In the genomic region with DNA sequence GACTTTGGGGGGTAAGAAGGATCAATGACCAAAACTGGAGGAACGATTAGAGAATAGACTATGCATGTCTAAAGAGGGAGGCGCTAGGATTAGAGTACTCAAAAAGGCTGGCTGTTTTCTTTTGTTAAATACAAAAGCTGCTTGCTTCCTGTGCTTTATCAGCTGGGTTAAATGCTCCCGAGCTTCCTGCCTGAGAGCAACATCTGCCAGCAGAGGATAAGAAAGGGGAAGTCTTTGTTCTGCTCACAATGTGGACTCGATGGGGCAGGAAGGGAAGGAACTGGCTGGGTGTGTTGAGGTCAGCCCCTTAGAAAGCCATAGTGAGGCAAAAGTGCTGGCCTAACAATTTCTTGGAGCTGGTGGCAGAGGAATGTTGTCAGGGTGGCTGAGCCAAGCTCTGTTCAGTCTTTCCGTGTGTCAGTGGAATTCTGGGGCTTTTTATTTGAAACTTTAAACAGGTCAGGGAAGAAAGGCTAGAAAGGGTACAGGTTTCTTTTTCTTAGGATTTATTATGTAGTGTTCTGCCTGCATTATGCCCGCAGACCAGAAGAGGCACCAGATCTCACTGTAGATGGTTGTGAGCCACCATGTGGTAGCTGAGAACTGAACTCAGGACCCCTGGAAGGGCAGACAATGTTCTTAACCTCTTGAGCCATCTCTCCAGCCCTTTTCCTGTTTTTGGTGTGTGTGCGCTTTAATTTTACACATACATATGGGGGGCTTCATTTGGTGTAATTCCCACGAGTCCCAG, we compare ENCODE assay signal across 7 mouse cellular contexts. TPM values are rescaled to one million over a fixed set of nuclear protein-coding genes. Genes with fewer than 3 reads are reported as not detected.
DNase-seq lines count a peak whose midpoint lies in the region; ATAC-seq and TF ChIP-seq lines count a peak whose summit lies in the region.

No protein-coding gene starts in this region.

- CTCF ChIA-PET in Patski (lab: Charles Lee) = interaction anchor here (0.9 to 1.3 kb wide), 4 partner anchors 12 to 31 kb away, joined by 3 to 6 read pairs (median 4); no protein-coding TSS in a partner anchor

- in situ Hi-C loops in Patski (cut with MboI; ENCODE audit: low pct_unique_long_range_greater_than_20kb) = no loop called here

- POLR2A ChIA-PET in Patski (lab: Charles Lee) = interaction anchor here (0.6 to 1.2 kb wide), 4 partner anchors 9 to 25 kb away, joined by 3 to 10 read pairs (median 4); no protein-coding TSS in a partner anchor

- H3K9me3 ChIP-seq in E14TG2a.4 (ENCODE audit: low read length) = no peaks in the 10 kb centered on the region
- H3K9me3 ChIP-seq in forebrain, embryonic 14.5 days (replicated peaks; ENCODE audit: control insufficient read depth, low read length) = no peaks in the 10 kb centered on the region
- no peaks in the 10 kb centered on the region for H3K9me3 ChIP-seq in hindbrain, embryonic 16.5 days (ENCODE audit: control insufficient read depth, low read length)
- no peaks in the 10 kb centered on the region for H3K9me3 ChIP-seq in lung, embryonic 15.5 days

- no peak overlapping the region for H3K9ac ChIP-seq in forebrain, embryonic 14.5 days (ENCODE audit: low read length)
- no peak overlapping the region for H3K9ac ChIP-seq in hindbrain, embryonic 16.5 days (ENCODE audit: low read depth, low read length)
- H3K9ac ChIP-seq in lung, embryonic 15.5 days = no peak overlapping the region

- peaks cover 83% of the 10 kb centered on the region for H3K36me3 ChIP-seq in E14TG2a.4 (ENCODE audit: insufficient read depth, low read length)
- peaks cover 86% of the 10 kb centered on the region for H3K36me3 ChIP-seq in forebrain, embryonic 14.5 days (ENCODE audit: control insufficient read depth, insufficient read depth, low read length)
- H3K36me3 ChIP-seq in hindbrain, embryonic 16.5 days (ENCODE audit: control insufficient read depth, insufficient read depth, low read length) = peaks cover 22% of the 10 kb centered on the region
- H3K36me3 ChIP-seq in lung, embryonic 15.5 days = peaks cover 83% of the 10 kb centered on the region

- peaks cover 89% of the 10 kb centered on the region for H3K4me1 ChIP-seq in E14TG2a.4 (replicated peaks; ENCODE audit: low read depth, low read length)
- H3K4me1 ChIP-seq in forebrain, embryonic 14.5 days (ENCODE audit: control insufficient read depth, insufficient read depth, low read length) = peaks cover 4% of the 10 kb centered on the region; the same call in 1 of the 2 replicates
- H3K4me1 ChIP-seq in hindbrain, embryonic 16.5 days (ENCODE audit: control insufficient read depth, insufficient read depth, low read depth, low read length) = no peaks in the 10 kb centered on the region
- H3K4me1 ChIP-seq in lung, embryonic 15.5 days = no peaks in the 10 kb centered on the region

- H3K27ac ChIP-seq in forebrain, embryonic 14.5 days (ENCODE audit: low read depth, low read length) = peak overlapping the region; percentile 21; the same call in 1 of the 2 replicates
- peak overlapping the region; percentile 52 for H3K27ac ChIP-seq in hindbrain, embryonic 16.5 days (ENCODE audit: low read depth, low read length)
- peak overlapping the region; percentile 84 for H3K27ac ChIP-seq in lung, embryonic 15.5 days

- no peak overlapping the region for H3K4me2 ChIP-seq in forebrain, embryonic 14.5 days (ENCODE audit: low read length)
- no peak overlapping the region for H3K4me2 ChIP-seq in hindbrain, embryonic 16.5 days (ENCODE audit: low read length)
- no peak overlapping the region for H3K4me2 ChIP-seq in lung, embryonic 15.5 days

- TF ChIP-seq CTCF in E14TG2a.4 (conservative IDR thresholded peaks at IDR 0.05; ENCODE audit: low read length) = peak; percentile 31
- TF ChIP-seq CTCF in Patski (IDR thresholded peaks at IDR 0.05) = peak; percentile 34

- H3K27me3 ChIP-seq in E14TG2a.4 (ENCODE audit: insufficient read depth, low read length) (no peaks in the 10 kb centered on the region), Patski (no peaks in the 10 kb centered on the region)
- H3K27me3 ChIP-seq in forebrain, embryonic 14.5 days (replicated peaks; ENCODE audit: control insufficient read depth, insufficient read depth, low read length) = no peaks in the 10 kb centered on the region
- H3K27me3 ChIP-seq in hindbrain, embryonic 16.5 days (replicated peaks; ENCODE audit: control insufficient read depth, insufficient read depth, low read length) = no peaks in the 10 kb centered on the region
- no peaks in the 10 kb centered on the region for H3K27me3 ChIP-seq in lung, embryonic 15.5 days

- H3K4me3 ChIP-seq in E14TG2a.4 (replicated peaks; ENCODE audit: low read length) = peak overlapping the region; percentile 17; the same call in 1 of the 2 replicates
- no peak overlapping the region for H3K4me3 ChIP-seq in forebrain, embryonic 14.5 days (ENCODE audit: low read depth, low read length)
- no peak overlapping the region for H3K4me3 ChIP-seq in hindbrain, embryonic 16.5 days (ENCODE audit: low read length)
- no peak overlapping the region for H3K4me3 ChIP-seq in lung, embryonic 15.5 days

- ATAC-seq in Patski = no peak
- ATAC-seq in forebrain, embryonic 14.5 days = peak; percentile 29; the same call in 1 of the 2 replicates
- ATAC-seq in hindbrain, embryonic 16.5 days = peak; percentile 27; the same call in 1 of the 2 replicates
- ATAC-seq in lung, embryonic 15.5 days (ENCODE audit: borderline replicate concordance, extremely low read depth, low FRiP score, low TSS enrichment) = peak; percentile 78
- no peak for ATAC-seq in erythroid progenitor cell, adult 5-6 weeks (replicated peaks; ENCODE audit: low FRiP score, poor library complexity, severe bottlenecking)

- WGBS in forebrain, embryonic 14.5 days = 37% methylated on average over 8 of the region's 8 CpGs
- 40% methylated on average over 8 of the region's 8 CpGs for WGBS in hindbrain, embryonic 16.5 days
- 55% methylated on average over 8 of the region's 8 CpGs for WGBS in lung, embryonic 15.5 days

- DNase-seq in Patski (ENCODE audit: low read depth, low spot score) = no peak
- no peak for DNase-seq in forebrain, embryonic 14.5 days (ENCODE audit: low spot score)
- peak; percentile 70 for DNase-seq in skeletal muscle tissue, adult 2 months (ENCODE audit: low read depth, low spot score)

RNA-seq across cellular contexts. Expression of a gene that starts 17.9 kb away (rescaled TPM):
- polyA plus RNA-seq in Patski (2021) = 31.5 TPM
- polyA plus RNA-seq in forebrain, embryonic 14.5 days (2014; fragmentation: Nextera tagmentation; extraction: Ambion mirVana) = 24.9 and 27.9 TPM in 2 replicates
- polyA plus RNA-seq in hindbrain, embryonic 16.5 days (2015; fragmentation: Nextera tagmentation; extraction: Ambion mirVana) = 25.8 and 29.1 TPM in 2 replicates
- 34.8 and 37.6 TPM in 2 replicates for polyA plus RNA-seq in lung, embryonic 15.5 days (2015; fragmentation: Nextera tagmentation; extraction: Ambion mirVana)
- total RNA-seq in erythroid progenitor cell, adult 5-6 weeks (2015; ENCODE audit: low replicate concordance) = 3.6 and 6.3 TPM in 2 replicates
- 3.3 and 4.7 TPM in 2 replicates for total RNA-seq in erythroid progenitor cell, adult 5-6 weeks (2017; ENCODE audit: low replicate concordance)

RNA-seq across cellular contexts. Expression of a gene that starts 30.1 kb away (rescaled TPM):
- polyA plus RNA-seq in Patski (2021) = 174 TPM
- 230 and 259 TPM in 2 replicates for polyA plus RNA-seq in forebrain, embryonic 14.5 days (2014; fragmentation: Nextera tagmentation; extraction: Ambion mirVana)
- 288 and 320 TPM in 2 replicates for polyA plus RNA-seq in hindbrain, embryonic 16.5 days (2015; fragmentation: Nextera tagmentation; extraction: Ambion mirVana)
- polyA plus RNA-seq in lung, embryonic 15.5 days (2015; fragmentation: Nextera tagmentation; extraction: Ambion mirVana) = 274 and 283 TPM in 2 replicates
- 86.1 and 103 TPM in 2 replicates for total RNA-seq in erythroid progenitor cell, adult 5-6 weeks (2015; ENCODE audit: low replicate concordance)
- total RNA-seq in erythroid progenitor cell, adult 5-6 weeks (2017; ENCODE audit: low replicate concordance) = 40.2 and 60.6 TPM in 2 replicates

Comparison
In these comparisons a context has a peak if more than half of its experiments do, and no peak if none do; other contexts are left out.
1. ATAC-seq: peak in forebrain, embryonic 14.5 days (single experiment), hindbrain, embryonic 16.5 days (single experiment) and lung, embryonic 15.5 days (single experiment); none in Patski (single experiment) and erythroid progenitor cell, adult 5-6 weeks (single experiment).
2. H3K27ac ChIP-seq: peak in every context shown above with its lines; median percentile 84 in lung, embryonic 15.5 days; 52 in hindbrain, embryonic 16.5 days; 21 in forebrain, embryonic 14.5 days.